Mouse (Mus musculus): ENCODE measurements around the gene Tmem211.

DNA sequence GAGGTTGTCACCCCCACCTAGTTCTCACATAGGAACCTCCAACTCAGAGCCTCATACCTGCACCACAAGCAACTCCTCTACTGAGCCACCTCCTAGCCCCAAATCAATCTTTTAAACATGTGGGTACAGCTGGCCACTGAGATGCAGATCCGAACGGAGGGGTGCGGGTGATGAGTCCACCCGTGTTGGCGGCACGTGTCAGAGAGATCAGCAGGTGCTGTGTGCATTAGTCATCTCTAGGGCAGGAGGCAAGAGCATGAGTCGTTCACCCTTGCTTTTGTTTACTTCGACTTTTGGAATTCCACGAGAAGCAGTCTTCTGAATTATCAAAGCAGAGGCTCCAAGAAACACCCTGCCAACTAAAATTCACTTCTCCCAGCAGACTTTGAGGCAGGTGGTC, 22.5 kb upstream of the Tmem211 start:
- TF ChIP-seq CTCF (IDR thresholded peaks at IDR 0.05; ENCODE audit: control insufficient read depth, insufficient read depth, insufficient read length) (no peak), USF1 (IDR thresholded peaks at IDR 0.05; ENCODE audit: low read depth) (no peak), MYOG (IDR thresholded peaks at IDR 0.05; ENCODE audit: control insufficient read depth, extremely low read depth, insufficient read length) (no peak), FOSL1 (IDR thresholded peaks at IDR 0.05; ENCODE audit: insufficient read depth, low read length, poor library complexity, severe bottlenecking) (no peak)

Data from C2C12 (cell line).